Mouse (Mus musculus): ENCODE measurements at regions not wholly inside any gene's neighbourhood (a gene's known extent, or its start where the extent isn't known, plus 50 kb on each side); places are given as distances from the start of the nearest gene placed in this dataset.
A peak's percentile ranks its signal among the peaks of the same experiment; 100 is the strongest.

- peaks cover 0 to 2% of the 10 kb centered on the region in 2 experiments; a peak in 1 of 4 replicates for H3K4me1 ChIP-seq (ENCODE audit: control insufficient read depth in 2 of 2, insufficient read depth in 2 of 2, low read length in 2 of 2)
- no peak overlapping the region for H3K4me2 ChIP-seq (ENCODE audit: low read length)
- no peak overlapping the region for H3K9ac ChIP-seq (ENCODE audit: low read length)
- no peak for ATAC-seq (ENCODE audit: insufficient number of reproducible peaks, insufficient read depth, low FRiP score, low read depth)
- no peak overlapping the region for H3K27ac ChIP-seq (replicated peaks in 1 of 2; ENCODE audit: control insufficient read depth in 1 of 2, insufficient read depth in 1 of 2, low read depth in 2 of 2, low read length in 2 of 2)
- no peaks in the 10 kb centered on the region for H3K27me3 ChIP-seq (ENCODE audit: control insufficient read depth, insufficient read depth, low read length)
- no peaks in the 10 kb centered on the region for H3K36me3 ChIP-seq (ENCODE audit: control insufficient read depth, insufficient read depth, low read length)
- no peaks in the 10 kb centered on the region for H3K9me3 ChIP-seq (ENCODE audit: control insufficient read depth, low read length)
- no peak overlapping the region for H3K4me3 ChIP-seq (ENCODE audit: control insufficient read depth in 1 of 2, insufficient read depth in 1 of 2, low read depth in 1 of 2, low read length in 2 of 2)
- 78% methylated on average over 3 of the region's 3 CpGs for WGBS
Measured at GRCm38 (mm10) chr7:36913304-36913703, 215.4 kb downstream of the Tshz3 start.

DNA sequence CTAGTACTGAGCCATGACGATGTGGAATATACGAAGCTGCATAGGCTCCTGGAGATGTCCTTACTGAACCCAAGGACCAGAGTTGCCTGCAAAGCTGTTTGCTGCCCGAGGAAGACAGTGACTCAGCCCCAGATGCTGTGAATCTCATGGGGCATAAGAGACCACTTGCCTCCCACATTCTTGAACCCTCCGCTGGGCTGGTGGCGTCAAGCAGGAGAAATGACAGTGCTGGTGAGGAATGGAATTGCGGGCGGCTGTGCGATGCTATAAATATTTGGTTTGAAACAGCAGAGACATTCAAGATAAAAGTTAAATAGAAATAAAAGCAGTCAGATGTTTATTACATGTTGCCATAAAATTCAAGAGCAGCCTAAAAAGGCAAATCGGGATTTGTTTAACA, 216.3 kb downstream of the Tshz3 start:
- peaks cover 0 to 2% of the 10 kb centered on the region in 2 experiments; a peak in 1 of 4 replicates for H3K4me1 ChIP-seq (ENCODE audit: control insufficient read depth in 2 of 2, insufficient read depth in 2 of 2, low read length in 2 of 2)
- WGBS = 49% methylated on average over 9 of the region's 9 CpGs
- no peak for ATAC-seq (ENCODE audit: insufficient number of reproducible peaks, insufficient read depth, low FRiP score, low read depth)
- H3K9ac ChIP-seq (ENCODE audit: low read length) = no peak overlapping the region
- H3K27me3 ChIP-seq (ENCODE audit: control insufficient read depth, insufficient read depth, low read length) = no peaks in the 10 kb centered on the region
- no peak overlapping the region for H3K4me3 ChIP-seq (ENCODE audit: control insufficient read depth in 1 of 2, insufficient read depth in 1 of 2, low read depth in 1 of 2, low read length in 2 of 2)
- H3K27ac ChIP-seq (replicated peaks in 1 of 2; ENCODE audit: control insufficient read depth in 1 of 2, insufficient read depth in 1 of 2, low read depth in 2 of 2, low read length in 2 of 2) = no peak overlapping the region
- H3K4me2 ChIP-seq (ENCODE audit: low read length) = no peak overlapping the region
- no peaks in the 10 kb centered on the region for H3K9me3 ChIP-seq (ENCODE audit: control insufficient read depth, low read length)
- H3K36me3 ChIP-seq (ENCODE audit: control insufficient read depth, insufficient read depth, low read length) = no peaks in the 10 kb centered on the region

DNA sequence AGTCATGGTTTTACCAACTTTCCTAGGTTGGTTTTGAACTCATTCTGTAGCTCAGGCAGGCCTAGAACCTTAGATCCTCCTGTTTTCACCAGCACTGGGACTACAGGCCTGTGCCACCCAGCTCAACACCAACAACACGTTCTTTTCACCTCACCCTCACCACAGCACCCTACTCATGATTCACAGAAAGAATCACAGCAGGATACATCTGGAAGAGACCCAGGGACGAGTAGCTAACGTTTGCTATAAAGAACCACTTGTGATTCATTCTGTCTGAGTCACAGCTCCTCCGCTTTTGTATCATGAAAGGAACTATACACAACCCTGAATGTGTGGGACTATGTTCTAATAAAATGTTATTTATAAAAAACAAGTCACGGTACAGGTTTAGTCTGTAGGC, 217.3 kb downstream of the Tshz3 start:
- Histone ChIP-seq H3K9ac (ENCODE audit: low read length) (no peak overlapping the region), H3K4me1 (ENCODE audit: control insufficient read depth in 2 of 2, insufficient read depth in 2 of 2, low read length in 2 of 2) (peaks cover 0 to 2% of the 10 kb centered on the region in 2 experiments; a peak in 1 of 4 replicates), H3K27me3 (ENCODE audit: control insufficient read depth, insufficient read depth, low read length) (no peaks in the 10 kb centered on the region), H3K4me2 (ENCODE audit: low read length) (no peak overlapping the region), H3K36me3 (ENCODE audit: control insufficient read depth, insufficient read depth, low read length) (no peaks in the 10 kb centered on the region), H3K4me3 (ENCODE audit: control insufficient read depth in 1 of 2, insufficient read depth in 1 of 2, low read depth in 1 of 2, low read length in 2 of 2) (no peak overlapping the region), H3K27ac (replicated peaks in 1 of 2; ENCODE audit: control insufficient read depth in 1 of 2, insufficient read depth in 1 of 2, low read depth in 2 of 2, low read length in 2 of 2) (no peak overlapping the region), H3K9me3 (ENCODE audit: control insufficient read depth, low read length) (no peaks in the 10 kb centered on the region)
- no peak for ATAC-seq (ENCODE audit: insufficient number of reproducible peaks, insufficient read depth, low FRiP score, low read depth)
- 75% methylated on average over 5 of the region's 5 CpGs for WGBS

GRCm38 (mm10) chr7:36917011-36917410, 219.1 kb downstream of the Tshz3 start:
- Histone ChIP-seq H3K9ac (ENCODE audit: low read length) (no peak overlapping the region), H3K27ac (replicated peaks in 1 of 2; ENCODE audit: control insufficient read depth in 1 of 2, insufficient read depth in 1 of 2, low read depth in 2 of 2, low read length in 2 of 2) (no peak overlapping the region), H3K4me1 (ENCODE audit: control insufficient read depth in 2 of 2, insufficient read depth in 2 of 2, low read length in 2 of 2) (peaks cover under 1 to 2% of the 10 kb centered on the region in 2 experiments; a peak in 1 of 4 replicates), H3K4me2 (ENCODE audit: low read length) (no peak overlapping the region), H3K4me3 (ENCODE audit: control insufficient read depth in 1 of 2, insufficient read depth in 1 of 2, low read depth in 1 of 2, low read length in 2 of 2) (no peak overlapping the region), H3K36me3 (ENCODE audit: control insufficient read depth, insufficient read depth, low read length) (no peaks in the 10 kb centered on the region), H3K27me3 (ENCODE audit: control insufficient read depth, insufficient read depth, low read length) (no peaks in the 10 kb centered on the region), H3K9me3 (ENCODE audit: control insufficient read depth, low read length) (no peaks in the 10 kb centered on the region)
- ATAC-seq (ENCODE audit: insufficient number of reproducible peaks, insufficient read depth, low FRiP score, low read depth) = no peak
- WGBS = 82% methylated on average over 9 of the region's 9 CpGs

DNA sequence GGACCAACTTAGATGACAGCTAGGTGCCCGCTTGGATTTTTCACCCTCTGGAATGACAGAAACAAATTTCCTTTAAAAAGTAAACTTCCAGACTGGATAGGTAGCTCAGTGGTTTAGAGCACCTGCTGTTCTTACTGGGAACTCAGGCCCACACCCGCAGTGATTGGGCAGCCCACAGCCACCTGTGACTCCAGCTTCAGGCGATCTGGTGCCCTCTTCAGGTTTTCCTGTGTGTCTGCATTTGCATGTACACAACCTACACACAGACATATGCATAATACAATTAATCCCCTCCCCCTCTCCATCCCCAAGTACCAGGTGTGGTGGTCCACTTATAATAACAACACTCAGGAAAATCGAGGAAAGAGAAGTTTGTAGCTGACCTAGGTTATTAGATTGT, 221.5 kb downstream of the Tshz3 start:
- no peaks in the 10 kb centered on the region for H3K9me3 ChIP-seq (ENCODE audit: control insufficient read depth, low read length)
- no peak overlapping the region for H3K27ac ChIP-seq (replicated peaks in 1 of 2; ENCODE audit: control insufficient read depth in 1 of 2, insufficient read depth in 1 of 2, low read depth in 2 of 2, low read length in 2 of 2)
- WGBS = 72% methylated on average over 4 of the region's 4 CpGs
- H3K36me3 ChIP-seq (ENCODE audit: control insufficient read depth, insufficient read depth, low read length) = no peaks in the 10 kb centered on the region
- no peak overlapping the region for H3K4me2 ChIP-seq (ENCODE audit: low read length)
- no peaks in the 10 kb centered on the region for H3K27me3 ChIP-seq (ENCODE audit: control insufficient read depth, insufficient read depth, low read length)
- 0 out of 4 replicates have a peak, but pooled peaks cover 3% of the 10 kb centered on the region in 2 experiments for H3K4me1 ChIP-seq (ENCODE audit: control insufficient read depth in 2 of 2, insufficient read depth in 2 of 2, low read length in 2 of 2)
- H3K9ac ChIP-seq (ENCODE audit: low read length) = no peak overlapping the region
- ATAC-seq (ENCODE audit: insufficient number of reproducible peaks, insufficient read depth, low FRiP score, low read depth) = no peak
- no peak overlapping the region for H3K4me3 ChIP-seq (ENCODE audit: control insufficient read depth in 1 of 2, insufficient read depth in 1 of 2, low read depth in 1 of 2, low read length in 2 of 2)

DNA sequence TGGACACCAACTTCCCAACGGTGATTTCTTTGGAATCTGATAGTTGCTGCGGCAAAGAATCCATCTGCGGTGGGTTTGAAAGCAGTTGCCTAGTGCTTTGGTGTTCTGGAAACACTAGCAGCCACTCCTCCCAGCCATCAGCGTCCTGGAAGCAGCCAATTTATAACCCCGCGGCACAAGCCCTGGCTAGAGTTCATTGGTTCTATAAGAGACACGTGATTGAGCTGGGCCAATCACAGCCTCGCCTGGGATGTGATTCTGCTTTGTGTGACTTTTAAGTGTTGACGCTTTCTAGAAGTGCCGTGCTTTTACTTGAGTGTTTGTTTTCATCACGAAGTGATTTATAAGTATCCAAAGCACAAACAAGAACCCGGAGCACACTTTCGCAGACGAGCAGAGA, 223.1 kb downstream of the Tshz3 start:
- H3K9me3 ChIP-seq (ENCODE audit: control insufficient read depth, low read length) = no peaks in the 10 kb centered on the region
- H3K27me3 ChIP-seq (ENCODE audit: control insufficient read depth, insufficient read depth, low read length) = no peaks in the 10 kb centered on the region
- H3K4me2 ChIP-seq (ENCODE audit: low read length) = peak overlapping the region; percentile 26; the same call in 1 of the 2 replicates
- H3K4me1 ChIP-seq (ENCODE audit: control insufficient read depth in 2 of 2, insufficient read depth in 2 of 2, low read length in 2 of 2) = 0 out of 4 replicates have a peak, but pooled peaks cover 3% of the 10 kb centered on the region in 2 experiments
- no peak overlapping the region for H3K27ac ChIP-seq (replicated peaks in 1 of 2; ENCODE audit: control insufficient read depth in 1 of 2, insufficient read depth in 1 of 2, low read depth in 2 of 2, low read length in 2 of 2)
- no peak for ATAC-seq (ENCODE audit: insufficient number of reproducible peaks, insufficient read depth, low FRiP score, low read depth)
- H3K36me3 ChIP-seq (ENCODE audit: control insufficient read depth, insufficient read depth, low read length) = no peaks in the 10 kb centered on the region
- H3K9ac ChIP-seq (ENCODE audit: low read length) = no peak overlapping the region
- WGBS = 37% methylated on average over 14 of the region's 14 CpGs
- H3K4me3 ChIP-seq (ENCODE audit: control insufficient read depth in 1 of 2, insufficient read depth in 1 of 2, low read depth in 1 of 2, low read length in 2 of 2) = no peak overlapping the region

DNA sequence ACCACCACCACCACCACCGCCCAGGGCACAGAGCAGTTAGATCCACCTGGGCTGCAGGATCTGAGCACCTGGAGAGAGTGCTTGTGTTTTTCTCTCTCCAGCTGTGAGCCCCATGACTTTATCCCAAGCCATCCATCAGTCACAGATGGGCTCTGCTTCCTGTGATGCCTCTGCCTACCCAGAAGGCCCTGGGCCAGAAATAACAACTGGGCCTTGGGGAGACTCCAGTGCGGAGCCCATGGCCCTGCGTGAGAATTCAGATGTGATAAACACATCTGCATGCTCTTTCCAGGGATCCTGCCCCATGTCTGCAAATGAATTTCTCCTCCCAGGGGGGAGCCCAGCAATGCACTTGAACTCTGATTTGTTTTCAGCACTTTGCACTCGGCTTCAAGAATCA, 235.6 kb downstream of the Tshz3 start:
- 66% methylated on average over 3 of the region's 4 CpGs for WGBS
- no peak for ATAC-seq (ENCODE audit: insufficient number of reproducible peaks, insufficient read depth, low FRiP score, low read depth)
- Histone ChIP-seq H3K36me3 (ENCODE audit: control insufficient read depth, insufficient read depth, low read length) (no peaks in the 10 kb centered on the region), H3K27me3 (ENCODE audit: control insufficient read depth, insufficient read depth, low read length) (no peaks in the 10 kb centered on the region), H3K9ac (ENCODE audit: low read length) (no peak overlapping the region), H3K9me3 (ENCODE audit: control insufficient read depth, low read length) (no peaks in the 10 kb centered on the region), H3K4me1 (ENCODE audit: control insufficient read depth in 2 of 2, insufficient read depth in 2 of 2, low read length in 2 of 2) (no peaks in the 10 kb centered on the region; a peak in 1 of 4 replicates), H3K4me2 (ENCODE audit: low read length) (no peak overlapping the region), H3K4me3 (ENCODE audit: control insufficient read depth in 1 of 2, insufficient read depth in 1 of 2, low read depth in 1 of 2, low read length in 2 of 2) (no peak overlapping the region), H3K27ac (replicated peaks in 1 of 2; ENCODE audit: control insufficient read depth in 1 of 2, insufficient read depth in 1 of 2, low read depth in 2 of 2, low read length in 2 of 2) (no peak overlapping the region)

GRCm38 (mm10) chr7:36934792-36935555, 237.1 kb downstream of the Tshz3 start:
- Histone ChIP-seq H3K9me3 (ENCODE audit: control insufficient read depth, low read length) (no peaks in the 10 kb centered on the region), H3K4me1 (ENCODE audit: control insufficient read depth in 2 of 2, insufficient read depth in 2 of 2, low read length in 2 of 2) (no peaks in the 10 kb centered on the region), H3K27ac (replicated peaks in 1 of 2; ENCODE audit: control insufficient read depth in 1 of 2, insufficient read depth in 1 of 2, low read depth in 2 of 2, low read length in 2 of 2) (no peak overlapping the region), H3K4me2 (ENCODE audit: low read length) (no peak overlapping the region), H3K36me3 (ENCODE audit: control insufficient read depth, insufficient read depth, low read length) (no peaks in the 10 kb centered on the region), H3K9ac (ENCODE audit: low read length) (no peak overlapping the region), H3K4me3 (ENCODE audit: control insufficient read depth in 1 of 2, insufficient read depth in 1 of 2, low read depth in 1 of 2, low read length in 2 of 2) (no peak overlapping the region), H3K27me3 (ENCODE audit: control insufficient read depth, insufficient read depth, low read length) (no peaks in the 10 kb centered on the region)
- WGBS = 71% methylated on average over 21 of the region's 21 CpGs
- no peak for ATAC-seq (ENCODE audit: insufficient number of reproducible peaks, insufficient read depth, low FRiP score, low read depth)
